Mouse (Mus musculus) A20 (cell line): ENCODE measurements around the gene Pwp1.
"Not testable (repeated sequence)": the region's sequence is repeated elsewhere in the genome, so short reads cannot be mapped to it uniquely, and the experiment has no call there.

Experiments used
- DNase-seq: peaks from one replicate; pipeline ENCODE4 v3.0.0-alpha.2; 2011; ENCODE audit warnings: low read depth, low spot score

The Pwp1 gene

GRCm38 (mm10) chr10:85829085-85829853 lies at the start of gene Pwp1:
Gene Pwp1, plus strand, starts transcription at chr10:85829494.
- DNase-seq: peak; percentile 59

DNA sequence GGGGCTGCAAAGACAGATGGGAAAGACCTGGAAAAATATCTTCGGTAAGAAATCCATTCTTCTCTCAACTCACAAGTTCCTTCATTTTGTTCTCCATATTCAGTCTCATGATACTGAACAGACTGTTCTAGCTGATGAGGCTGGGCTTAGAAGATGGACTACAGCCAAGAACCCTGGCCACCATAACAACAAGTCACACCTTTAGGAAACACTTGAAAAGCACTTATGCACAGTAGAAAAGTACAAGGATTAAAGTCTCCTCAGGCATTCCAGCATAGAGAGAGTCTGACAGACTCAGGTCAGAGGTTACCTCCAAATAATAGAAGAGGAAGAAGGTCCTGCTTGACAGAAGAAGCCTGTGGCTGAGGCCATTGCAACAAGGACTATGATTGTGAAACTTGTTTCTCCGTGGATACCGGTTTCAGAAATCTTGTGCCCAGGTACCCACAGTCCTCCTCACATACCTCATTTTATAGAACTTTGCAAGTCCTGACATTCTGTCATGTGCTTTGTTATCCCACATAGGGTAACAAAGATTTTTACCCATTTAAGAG lies 7.1 kb upstream of the Pwp1 start:
- not testable (repeated sequence) for DNase-seq

- not testable (repeated sequence) for DNase-seq
These were observed 5.5 kb upstream of the Pwp1 start for GRCm38 (mm10) chr10:85823752-85824151.

- not testable (repeated sequence) for DNase-seq
These were observed 591 bp upstream of the Pwp1 start for GRCm38 (mm10) chr10:85828722-85829084.

DNA sequence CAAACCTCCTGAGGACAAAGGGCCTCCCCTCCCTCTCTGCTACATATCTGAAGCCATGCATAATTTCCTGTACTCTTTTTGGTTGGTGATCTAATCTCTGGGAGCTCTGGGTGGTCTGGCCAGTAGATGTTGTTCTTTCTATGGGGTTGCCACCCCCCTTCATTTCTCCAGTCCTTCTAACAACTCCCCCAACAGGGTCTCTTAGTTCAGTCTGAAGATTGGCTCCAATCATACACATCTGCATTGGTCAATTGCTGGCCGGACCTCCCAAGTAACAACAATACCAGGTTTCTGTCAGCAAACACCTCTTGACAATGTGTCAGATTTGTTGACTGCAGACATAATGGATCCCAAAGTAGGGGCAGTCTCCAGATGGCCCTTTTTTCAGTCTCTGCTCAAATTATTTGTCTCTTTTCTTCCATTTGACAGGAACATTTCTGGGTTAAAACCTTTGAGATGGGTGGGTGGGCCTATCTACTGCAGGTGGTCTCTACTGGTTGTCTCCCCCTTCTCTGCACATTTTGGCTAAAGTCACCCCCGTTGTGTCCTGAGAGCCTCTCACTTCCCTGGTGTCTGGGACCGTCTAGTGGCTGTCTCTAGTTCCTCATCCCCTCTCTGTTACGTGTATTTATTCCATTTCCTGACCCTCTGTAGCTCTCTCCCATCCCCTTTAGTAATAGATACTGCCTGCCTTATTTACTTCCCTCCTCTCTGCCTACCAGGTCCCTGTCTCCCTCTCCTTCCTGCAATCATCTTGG lies 17.0 kb downstream of the Pwp1 start:
- DNase-seq: no peak

- DNase-seq: peak; percentile 93
These were observed 42.6 kb downstream of the Pwp1 start for GRCm38 (mm10) chr10:85871698-85872478.

- peak; percentile 52 for DNase-seq
These were observed 43.1 kb downstream of the Pwp1 start for GRCm38 (mm10) chr10:85872479-85872773.

DNA sequence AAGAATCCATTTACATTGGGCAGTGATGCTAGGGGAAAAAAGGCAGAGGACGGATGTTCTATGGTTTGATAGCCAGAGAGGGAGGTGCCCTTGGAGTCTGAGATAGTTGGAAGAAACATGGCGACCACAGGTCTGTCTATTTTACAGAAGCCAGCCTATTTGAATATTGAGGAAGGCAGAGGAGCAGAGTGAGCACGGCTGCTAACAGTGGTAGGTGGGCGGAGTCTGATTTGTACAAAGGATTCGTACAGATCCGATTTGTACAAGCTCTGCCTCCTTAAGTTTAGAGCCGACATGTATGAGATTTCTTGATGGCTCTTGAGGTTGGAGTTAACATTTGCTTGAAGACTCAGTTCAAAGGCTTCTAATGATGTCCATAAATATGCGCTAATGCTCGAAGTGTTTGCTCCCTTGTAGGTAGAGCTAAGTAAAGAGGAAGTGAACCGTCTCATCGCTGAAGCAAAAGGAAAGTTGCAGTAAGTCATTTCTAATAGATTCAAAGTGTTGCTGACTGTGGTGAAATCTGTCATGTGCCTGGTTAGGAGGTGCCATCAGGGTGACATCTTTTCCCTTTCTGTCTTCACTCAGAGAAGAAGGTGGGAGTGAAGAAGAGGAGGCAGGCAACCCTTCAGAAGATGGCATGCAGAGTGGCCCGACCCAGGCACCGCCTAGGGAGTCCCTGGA lies 44.7 kb downstream of the Pwp1 start:
- DNase-seq: peak; percentile 83

DNA sequence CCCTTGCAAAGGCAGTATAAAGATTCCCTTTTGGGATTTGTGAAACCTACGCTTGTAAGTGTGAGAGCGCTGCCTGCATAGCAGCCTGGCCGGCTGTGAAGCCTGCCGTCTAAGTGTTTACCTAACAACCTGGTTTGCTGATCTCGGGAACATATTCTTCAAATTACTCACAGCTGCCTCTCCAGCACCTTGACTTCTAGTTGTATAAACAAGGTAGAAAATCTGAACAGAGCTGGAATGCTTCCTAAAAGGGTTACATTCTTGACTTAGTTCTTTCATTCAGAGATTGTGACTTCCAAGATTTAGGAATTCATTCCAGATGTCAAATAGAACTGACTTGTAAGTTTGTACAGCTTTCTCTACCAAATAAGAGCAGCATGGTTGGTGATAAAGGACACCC lies 46.5 kb downstream of the Pwp1 start:
- no peak for DNase-seq

- DNase-seq: no peak
These were observed 50.7 kb downstream of the Pwp1 start for GRCm38 (mm10) chr10:85879886-85880486.

- peak; percentile 99 for DNase-seq
These were observed 87.4 kb downstream of the Pwp1 start, which contains the start of gene Prdm4 for GRCm38 (mm10) chr10:85916498-85917309. Gene Prdm4, minus strand, starts transcription at chr10:85917142.

GRCm38 (mm10) chr10:85927676-85928445 lies 98.6 kb downstream of the Pwp1 start, which contains the start of gene Ascl4:
Gene Ascl4, plus strand, starts transcription at chr10:85927681.
- peak; percentile 69 for DNase-seq

DNA sequence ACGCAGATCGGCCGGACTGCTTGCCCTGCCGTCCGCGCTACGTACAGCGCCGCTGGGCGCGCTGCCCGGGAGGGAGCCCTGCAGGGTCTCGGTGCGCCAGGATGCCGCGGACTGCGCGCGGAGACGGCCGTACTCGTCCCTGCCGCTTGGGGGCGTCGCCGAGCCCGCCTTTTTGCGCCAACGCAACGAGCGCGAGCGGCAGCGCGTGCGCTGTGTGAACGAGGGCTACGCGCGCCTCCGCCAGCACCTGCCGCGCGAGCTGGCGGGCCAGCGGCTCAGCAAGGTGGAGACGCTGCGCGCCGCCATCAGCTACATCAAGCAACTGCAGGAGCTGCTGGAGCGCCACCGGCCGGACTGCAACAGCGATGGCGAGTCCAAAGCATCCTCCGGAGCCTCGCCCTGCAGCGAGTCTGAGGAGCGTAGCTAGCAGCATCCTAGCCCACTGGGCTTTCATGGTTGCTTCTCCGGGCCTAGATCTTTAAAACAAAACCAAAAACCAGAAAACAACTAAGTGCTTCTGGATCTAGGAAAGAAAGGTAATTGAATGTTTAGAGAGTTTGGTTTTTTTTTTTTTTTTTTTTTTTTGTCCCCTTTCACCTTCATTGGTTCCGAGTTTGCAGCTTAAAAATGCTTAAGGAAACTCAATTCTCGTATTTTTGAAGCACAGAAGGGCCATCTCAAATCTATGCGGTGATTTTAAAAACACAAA lies 99.4 kb downstream of the Pwp1 start:
- peak; percentile 95 for DNase-seq

DNA sequence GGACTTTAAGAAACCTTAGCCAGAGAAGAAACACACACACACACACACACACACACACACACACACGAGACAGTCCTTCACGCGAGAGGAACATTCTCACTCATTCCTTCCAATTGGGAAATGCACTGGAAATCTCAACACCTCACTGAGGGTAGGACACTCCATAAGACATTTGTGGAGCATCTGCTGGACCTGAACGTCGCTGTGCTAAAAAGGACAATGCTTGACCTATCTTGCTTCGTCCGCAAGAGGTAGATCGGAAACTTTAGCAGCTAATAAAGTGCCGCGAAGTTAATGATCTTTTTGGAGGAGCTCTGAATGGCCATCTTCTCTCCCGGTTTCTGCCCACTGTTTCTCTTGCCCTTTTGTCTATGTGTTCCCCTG lies 99.9 kb downstream of the Pwp1 start:
- DNase-seq: peak; percentile 67

DNA sequence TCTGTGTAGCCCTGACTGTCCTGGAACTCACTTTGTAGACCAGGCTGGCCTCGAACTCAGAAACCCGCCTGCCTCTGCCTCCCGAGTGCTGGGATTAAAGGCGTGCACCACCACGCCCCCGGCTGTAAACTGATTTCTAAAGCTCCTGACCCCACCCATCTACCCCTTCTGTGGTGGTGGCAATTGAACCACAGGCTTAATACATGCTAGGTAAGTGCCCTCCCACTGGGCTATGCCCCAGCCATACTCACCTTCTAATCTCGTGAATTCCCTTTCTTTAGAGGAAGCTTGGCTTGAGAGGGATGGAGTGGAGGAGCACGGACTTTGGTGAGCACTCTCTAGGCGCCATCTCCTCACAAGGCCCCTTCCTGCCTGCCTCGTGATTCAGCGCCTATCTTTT lies 100.7 kb downstream of the Pwp1 start:
- no peak for DNase-seq

- no peak for DNase-seq
These were observed 107.1 kb downstream of the Pwp1 start for GRCm38 (mm10) chr10:85936280-85936965.
